Mouse (Mus musculus): Measurements from ENCODE around the gene Cyp2c68. TPM values are rescaled to one million over a fixed set of nuclear protein-coding genes. Genes with fewer than 3 reads are reported as not detected.
"Not testable (repeated sequence)": the region's sequence is repeated elsewhere in the genome, so short reads cannot be mapped to it uniquely, and the experiment has no call there.

Cyp2c68 gene
- polyA plus RNA-seq, 2 experiments: 48.7 to 118 TPM

GRCm38 (mm10) chr19:39652381-39652780, 88.5 kb downstream of the Cyp2c68 start:
- Histone ChIP-seq H3K4me2 (ENCODE audit: low read depth) (no peak overlapping the region), H3K36me3 (replicated peaks; ENCODE audit: control insufficient read depth, insufficient read depth, low read depth) (no peaks in the 10 kb centered on the region), H3K9me3 (ENCODE audit: control insufficient read depth, low read length) (no peaks in the 10 kb centered on the region), H3K9ac (replicated peaks) (no peak overlapping the region), H3K4me3 (ENCODE audit: insufficient read depth in 1 of 2, low read depth in 2 of 2, low read length in 2 of 2) (no peak overlapping the region), H3K27me3 (ENCODE audit: control insufficient read depth, insufficient read depth, low read length) (no peaks in the 10 kb centered on the region), H3K27ac (no peak overlapping the region), H3K4me1 (replicated peaks; ENCODE audit: control insufficient read depth in 2 of 2, insufficient read depth in 2 of 2, low read length in 1 of 2) (no peaks in the 10 kb centered on the region)
- WGBS (ENCODE audit: insufficient replicate concordance): 8% methylated on average over 1 of the region's 1 CpGs
- TF ChIP-seq CTCF (IDR thresholded peaks at IDR 0.05; ENCODE audit: low read depth): no peak
- TF ChIP-seq EP300 (IDR thresholded peaks at IDR 0.05; ENCODE audit: low read depth): no peak
- no peak for DNase-seq (ENCODE audit: low read depth in 3 of 3, low spot score in 3 of 3)
- no peak for ATAC-seq (ENCODE audit: insufficient read depth)

GRCm38 (mm10) chr19:39648938-39649337, 91.9 kb downstream of the Cyp2c68 start, which contains the start of gene Cyp2c67:
Gene Cyp2c67 (minus strand): TSS chr19:39649051.
- H3K27ac ChIP-seq: no peak within 1 kb of the TSS
- ATAC-seq (ENCODE audit: insufficient read depth) (no peak), DNase-seq (ENCODE audit: low read depth in 3 of 3, low spot score in 3 of 3) (no peak)

GRCm38 (mm10) chr19:39647519-39647918, 93.3 kb downstream of the Cyp2c68 start:
- DNase-seq (ENCODE audit: low read depth in 3 of 3, low spot score in 3 of 3) (no peak), ATAC-seq (ENCODE audit: insufficient read depth) (no peak)
- Histone ChIP-seq H3K9ac (replicated peaks) (no peak overlapping the region), H3K36me3 (replicated peaks; ENCODE audit: control insufficient read depth, insufficient read depth, low read depth) (no peaks in the 10 kb centered on the region), H3K27me3 (ENCODE audit: control insufficient read depth, insufficient read depth, low read length) (no peaks in the 10 kb centered on the region), H3K9me3 (ENCODE audit: control insufficient read depth, low read length) (no peaks in the 10 kb centered on the region), H3K27ac (no peak overlapping the region), H3K4me2 (ENCODE audit: low read depth) (no peak overlapping the region), H3K4me1 (replicated peaks; ENCODE audit: control insufficient read depth in 2 of 2, insufficient read depth in 2 of 2, low read length in 1 of 2) (no peaks in the 10 kb centered on the region), H3K4me3 (ENCODE audit: insufficient read depth in 1 of 2, low read depth in 2 of 2, low read length in 2 of 2) (no peak overlapping the region)
- no peak for TF ChIP-seq CTCF (IDR thresholded peaks at IDR 0.05; ENCODE audit: low read depth)
- no peak for TF ChIP-seq EP300 (IDR thresholded peaks at IDR 0.05; ENCODE audit: low read depth)
- 74% methylated on average over 9 of the region's 9 CpGs for WGBS (ENCODE audit: insufficient replicate concordance)

More at GRCm38 (mm10) chr19:39648938-39649337, 91.9 kb downstream of the Cyp2c68 start, which contains the start of gene Cyp2c67:
- Histone ChIP-seq H3K4me1 (replicated peaks; ENCODE audit: control insufficient read depth in 2 of 2, insufficient read depth in 2 of 2, low read length in 1 of 2) (no peaks in the 10 kb centered on the region), H3K36me3 (replicated peaks; ENCODE audit: control insufficient read depth, insufficient read depth, low read depth) (no peaks in the 10 kb centered on the region), H3K27me3 (ENCODE audit: control insufficient read depth, insufficient read depth, low read length) (no peaks in the 10 kb centered on the region), H3K9me3 (ENCODE audit: control insufficient read depth, low read length) (no peaks in the 10 kb centered on the region), H3K4me2 (ENCODE audit: low read depth) (no peak within 1 kb of the TSS), H3K4me3 (ENCODE audit: insufficient read depth in 1 of 2, low read depth in 2 of 2, low read length in 2 of 2) (no peak within 1 kb of the TSS), H3K9ac (replicated peaks) (no peak within 1 kb of the TSS)
- WGBS (ENCODE audit: insufficient replicate concordance): 65% methylated on average over 1 of the region's 1 CpGs
- TF ChIP-seq EP300 (IDR thresholded peaks at IDR 0.05; ENCODE audit: low read depth) (no peak), CTCF (IDR thresholded peaks at IDR 0.05; ENCODE audit: low read depth) (no peak)

- not testable (repeated sequence) for H3K4me1 ChIP-seq (replicated peaks; ENCODE audit: control insufficient read depth in 2 of 2, insufficient read depth in 2 of 2, low read length in 1 of 2); H3K36me3 ChIP-seq (replicated peaks; ENCODE audit: control insufficient read depth, insufficient read depth, low read depth); H3K9ac ChIP-seq (replicated peaks); H3K27me3 ChIP-seq (ENCODE audit: control insufficient read depth, insufficient read depth, low read length); ATAC-seq (ENCODE audit: insufficient read depth); H3K27ac ChIP-seq; H3K4me2 ChIP-seq (ENCODE audit: low read depth); H3K9me3 ChIP-seq (ENCODE audit: control insufficient read depth, low read length); DNase-seq (ENCODE audit: low read depth in 3 of 3, low spot score in 3 of 3); H3K4me3 ChIP-seq (ENCODE audit: insufficient read depth in 1 of 2, low read depth in 2 of 2, low read length in 2 of 2)
- WGBS (ENCODE audit: insufficient replicate concordance): 68% methylated on average over 7 of the region's 7 CpGs
These were observed 96.3 kb downstream of the Cyp2c68 start for GRCm38 (mm10) chr19:39644551-39644950.

Other genes starting within 250 kb of the Cyp2c68 start
- gene Cyp2c39, start 230.2 kb downstream of the Cyp2c68 start, polyA plus RNA-seq (2012; rRNA removed): not detected in 2 replicates
- gene Cyp2c39, start 230.2 kb downstream of the Cyp2c68 start, polyA plus RNA-seq (2014; fragmentation: Nextera tagmentation; extraction: Ambion mirVana): not detected in 2 replicates
- 0.41 and 0.52 TPM in 2 replicates for gene Cyp2c67, start 92.0 kb downstream of the Cyp2c68 start, polyA plus RNA-seq (2012; rRNA removed)
- 0.83 and 0.93 TPM in 2 replicates for gene Cyp2c67, start 92.0 kb downstream of the Cyp2c68 start, polyA plus RNA-seq (2014; fragmentation: Nextera tagmentation; extraction: Ambion mirVana)
- 0.21 and 0.32 TPM in 2 replicates for gene Cyp2c40, start 71.8 kb upstream of the Cyp2c68 start, polyA plus RNA-seq (2012; rRNA removed)
- gene Cyp2c40, start 71.8 kb upstream of the Cyp2c68 start, polyA plus RNA-seq (2014; fragmentation: Nextera tagmentation; extraction: Ambion mirVana): 0.67 and 1.6 TPM in 2 replicates
- gene Cyp2c69, start 145.7 kb upstream of the Cyp2c68 start, polyA plus RNA-seq (2012; rRNA removed): 0.03 and 0.06 TPM in 2 replicates
- not detected in 2 replicates for gene Cyp2c69, start 145.7 kb upstream of the Cyp2c68 start, polyA plus RNA-seq (2014; fragmentation: Nextera tagmentation; extraction: Ambion mirVana)

All from liver, embryonic 14.5 days (tissue).